Mouse (Mus musculus) stomach, postnatal 0 days (tissue): ENCODE measurements around the gene Fchsd2.

Experiments
- CTCF ChIP-seq: IDR thresholded peaks from 2 replicates; pipeline ENCODE4 v1.5.1; 2016; ENCODE audit warnings: antibody characterized with exemption, low read depth, mild to moderate bottlenecking, moderate library complexity
- EP300 ChIP-seq: optimal IDR thresholded peaks from 2 replicates; pipeline ENCODE3; 2016; ENCODE audit warnings: antibody characterized with exemption

- TF ChIP-seq EP300, result no peak
- no peak for TF ChIP-seq CTCF
Measured at GRCm38 (mm10) chr7:101095560-101095959, 2.9 kb downstream of the Fchsd2 start.
